Mouse (Mus musculus) kidney, adult 8-10 months (tissue): ENCODE data around the gene Clip1.
A peak's percentile ranks its signal among the peaks of the same experiment; 100 is the strongest.

Source experiments
- DNase-seq, 2 experiments: peaks; one replicate each; pipeline ENCODE4 v3.0.0; 2022

Gene Clip1

GRCm38 (mm10) chr5:123670800-123671472, 13.5 kb downstream of the Clip1 start:
- peak in 1 of 2 experiments; percentile 55 for DNase-seq

GRCm38 (mm10) chr5:123669991-123670799, 14.2 kb downstream of the Clip1 start:
- peak in 1 of 2 experiments; percentile 40 for DNase-seq

- DNase-seq = no peak
These were observed 16.5 kb downstream of the Clip1 start for GRCm38 (mm10) chr5:123667915-123668314.

GRCm38 (mm10) chr5:123665956-123666355, 18.5 kb downstream of the Clip1 start:
- DNase-seq = no peak

- no peak for DNase-seq
These were observed 20.1 kb downstream of the Clip1 start for GRCm38 (mm10) chr5:123664329-123664728.

- DNase-seq = peak in 1 of 2 experiments; percentile 48
These were observed 22.4 kb downstream of the Clip1 start for GRCm38 (mm10) chr5:123662059-123662458.

- no peak for DNase-seq
These were observed 22.8 kb downstream of the Clip1 start for GRCm38 (mm10) chr5:123661602-123662001.

- no peak for DNase-seq
These were observed 26.8 kb downstream of the Clip1 start for GRCm38 (mm10) chr5:123657651-123658050.

GRCm38 (mm10) chr5:123654937-123655336, 29.5 kb downstream of the Clip1 start:
- no peak for DNase-seq

GRCm38 (mm10) chr5:123653287-123653801, 31.1 kb downstream of the Clip1 start:
- no peak for DNase-seq

GRCm38 (mm10) chr5:123650825-123651224, 33.6 kb downstream of the Clip1 start:
- DNase-seq = no peak

- no peak for DNase-seq
These were observed 42.0 kb downstream of the Clip1 start for GRCm38 (mm10) chr5:123642401-123642800.

- no peak for DNase-seq
These were observed 43.0 kb downstream of the Clip1 start for GRCm38 (mm10) chr5:123641259-123641900.

GRCm38 (mm10) chr5:123640181-123640580, 44.2 kb downstream of the Clip1 start:
- DNase-seq = no peak

- DNase-seq = no peak
These were observed 53.2 kb downstream of the Clip1 start for GRCm38 (mm10) chr5:123631210-123631609.

- DNase-seq = peak; percentile 61 to 68
These were observed 57.8 kb downstream of the Clip1 start for GRCm38 (mm10) chr5:123626631-123627030.

- no peak for DNase-seq
These were observed 62.0 kb downstream of the Clip1 start for GRCm38 (mm10) chr5:123622421-123622820.

- DNase-seq = peak in 1 of 2 experiments; percentile 39
These were observed 65.9 kb downstream of the Clip1 start for GRCm38 (mm10) chr5:123618558-123618957.

GRCm38 (mm10) chr5:123614246-123614645, 70.2 kb downstream of the Clip1 start:
- no peak for DNase-seq

GRCm38 (mm10) chr5:123609843-123610242, 74.6 kb downstream of the Clip1 start:
- peak; percentile 43 to 80 for DNase-seq

GRCm38 (mm10) chr5:123609416-123609815, 75.0 kb downstream of the Clip1 start:
- DNase-seq = no peak

- peak; percentile 48 to 49 for DNase-seq
These were observed 77.2 kb downstream of the Clip1 start for GRCm38 (mm10) chr5:123607211-123607669.

GRCm38 (mm10) chr5:123603496-123603895, 80.9 kb downstream of the Clip1 start:
- DNase-seq = peak in 1 of 2 experiments; percentile 35
